Mouse (Mus musculus) spleen, adult 12 weeks (tissue): ENCODE results near the gene Eml4.
A peak's percentile ranks its signal among the peaks of the same experiment; 100 is the strongest.

Source experiments
- DNase-seq: peaks from one replicate; pipeline ENCODE4 v3.0.0; 2022; ENCODE audit warnings: low spot score

Gene Eml4

GRCm38 (mm10) chr17:83350379-83351091, at the start of gene Eml4:
Gene Eml4 (plus strand): TSS chr17:83350931.
- peak; percentile 84 for DNase-seq

DNA sequence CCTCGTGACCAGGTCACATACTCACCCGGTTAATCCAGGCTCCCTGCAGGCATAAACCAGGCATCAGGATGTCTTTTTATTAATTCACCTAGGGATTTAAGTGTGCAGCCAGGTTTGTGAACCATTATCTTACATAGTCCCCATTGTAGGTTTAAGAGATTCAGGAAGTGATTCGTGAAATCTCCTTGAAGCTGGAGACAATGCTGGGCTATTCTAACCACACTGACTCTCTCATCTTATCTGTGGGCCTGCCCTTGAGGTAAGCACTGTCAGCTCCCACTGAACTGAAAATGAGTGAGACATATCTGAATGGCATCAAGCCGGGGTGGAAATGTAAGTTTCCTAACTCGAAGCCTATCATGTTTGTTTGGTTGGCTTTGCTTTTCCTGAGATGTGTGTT, 49.3 kb upstream of the Eml4 start:
- no peak for DNase-seq

DNA sequence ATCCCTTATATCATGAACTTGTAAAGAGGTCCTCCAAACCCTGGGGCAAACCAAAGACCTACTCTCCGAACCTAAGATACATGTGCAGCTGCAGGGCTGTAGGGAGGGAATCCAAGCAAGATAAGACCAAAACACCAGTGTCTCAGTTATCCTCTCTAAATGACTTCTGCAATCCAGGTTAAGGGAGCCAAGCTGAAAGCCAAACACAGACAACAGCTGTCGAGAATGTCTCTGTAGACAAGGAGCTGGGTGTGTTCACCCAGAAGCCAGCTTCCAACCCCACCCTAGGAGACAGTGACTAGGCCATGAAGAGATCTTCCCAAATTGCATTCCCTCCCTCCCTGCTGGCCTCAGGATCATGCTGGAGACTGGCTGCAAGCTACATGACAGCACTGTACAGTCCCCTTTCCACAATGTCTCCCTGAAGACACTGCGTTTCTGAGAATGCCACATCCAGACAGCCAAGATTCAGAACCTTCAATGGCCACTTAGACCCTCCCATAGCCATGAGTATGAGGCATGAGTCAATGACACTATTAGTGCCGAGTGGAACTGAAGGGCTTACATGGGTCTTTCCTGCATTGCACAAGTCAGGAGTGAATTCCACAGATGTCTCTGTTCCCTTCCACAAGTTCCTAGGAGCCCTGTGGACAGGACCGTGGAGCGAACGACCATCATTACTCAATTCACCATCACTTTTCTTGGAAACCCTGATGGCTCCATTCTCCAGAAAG, 46.5 kb upstream of the Eml4 start:
- DNase-seq, result no peak

- DNase-seq, result no peak
Measured at GRCm38 (mm10) chr17:83306964-83307640, 43.6 kb upstream of the Eml4 start.

GRCm38 (mm10) chr17:83307641-83308296, 43.0 kb upstream of the Eml4 start:
- DNase-seq, result no peak

DNA sequence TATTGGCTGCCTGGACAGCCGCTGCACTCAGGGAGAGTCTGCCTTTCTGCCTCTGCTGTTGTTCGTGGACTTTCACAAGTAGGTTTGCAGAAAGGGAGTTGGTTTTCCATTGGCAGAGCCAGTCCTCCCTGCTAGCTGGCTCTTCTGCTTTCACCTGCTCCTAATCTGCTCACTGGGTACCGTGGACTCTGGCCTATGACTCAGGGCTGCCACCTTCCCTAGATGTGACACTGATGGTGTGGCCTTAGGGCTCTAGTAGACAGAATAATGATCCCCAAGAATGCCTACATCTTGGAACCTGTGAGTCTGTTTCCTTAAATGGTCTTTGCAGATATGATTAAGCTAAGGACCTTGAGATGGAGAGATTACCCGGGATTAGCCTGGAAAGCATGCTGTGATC, 42.3 kb upstream of the Eml4 start:
- DNase-seq, result no peak

DNA sequence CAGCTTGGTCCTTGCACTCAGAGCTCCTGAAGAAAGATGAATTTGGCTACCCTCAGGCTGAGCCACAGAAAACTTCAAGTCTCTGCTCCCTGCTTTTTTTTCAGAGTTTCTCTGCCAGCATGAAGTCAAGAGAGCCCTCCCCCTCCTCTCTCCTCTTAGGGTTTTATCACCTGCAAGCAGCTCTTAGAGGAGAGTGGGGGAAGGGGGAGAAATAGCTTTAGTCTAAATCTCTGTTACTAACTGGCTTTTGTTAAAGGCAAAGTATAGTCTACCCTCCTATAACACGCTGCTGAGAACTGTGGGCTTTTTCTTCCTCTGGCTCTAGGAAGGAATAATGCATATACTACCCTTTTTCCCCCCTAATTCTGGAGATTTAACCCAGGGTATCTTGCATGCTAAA, 41.5 kb upstream of the Eml4 start:
- DNase-seq, result no peak

DNA sequence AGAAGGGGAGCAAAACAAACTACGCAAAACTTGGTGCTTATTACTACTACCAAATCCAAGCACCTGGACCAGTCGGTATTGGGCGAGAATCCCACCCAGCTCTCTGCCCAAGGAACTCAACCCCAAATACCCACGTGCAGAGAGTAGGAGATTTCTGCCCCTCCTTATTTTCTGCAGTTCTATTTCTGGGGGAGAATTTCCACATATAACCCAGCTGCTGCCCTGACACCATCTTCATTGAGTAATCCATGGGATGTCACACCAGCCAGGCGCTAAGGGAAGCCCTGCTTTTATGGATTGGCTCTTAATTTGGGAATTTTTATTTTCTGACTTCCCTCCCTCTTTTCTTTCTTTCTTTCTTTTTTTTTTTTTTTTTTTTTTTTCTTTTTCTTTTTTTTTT, 38.9 kb upstream of the Eml4 start:
- no peak for DNase-seq

GRCm38 (mm10) chr17:83312244-83312918, 38.4 kb upstream of the Eml4 start:
- peak; percentile 16 for DNase-seq

DNA sequence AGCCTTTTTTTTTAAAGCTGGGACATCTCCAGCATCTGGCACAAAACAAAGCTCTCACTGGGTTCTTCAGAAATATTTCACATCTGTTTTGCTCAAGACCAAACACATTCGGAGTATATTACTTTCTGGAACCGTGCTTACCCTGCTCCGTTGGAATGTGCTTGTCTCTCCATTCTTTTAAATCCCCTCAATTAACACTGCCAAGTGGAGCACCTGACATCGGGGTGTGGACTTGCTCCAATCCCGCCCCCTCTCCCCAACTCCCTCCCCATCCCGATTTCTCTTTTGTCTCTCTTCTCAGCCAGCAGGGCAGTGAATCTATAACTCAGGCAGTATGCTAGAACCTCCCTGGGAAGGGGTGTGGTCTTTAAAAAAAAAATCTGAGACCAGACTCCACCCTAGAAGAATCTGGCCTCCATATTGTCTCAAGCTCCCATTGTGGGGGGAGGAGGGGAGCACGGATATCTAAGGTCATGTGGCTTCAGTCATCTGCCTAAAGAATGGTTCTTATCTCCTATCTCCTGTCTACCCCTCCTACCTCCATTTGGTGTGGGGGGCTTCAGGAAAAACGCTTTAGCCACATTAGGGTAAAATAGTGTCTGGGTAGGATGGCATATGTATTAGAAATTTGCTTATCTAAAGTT, 37.6 kb upstream of the Eml4 start:
- no peak for DNase-seq

GRCm38 (mm10) chr17:83315476-83315875, 35.3 kb upstream of the Eml4 start:
- no peak for DNase-seq

- DNase-seq, result no peak
Measured at GRCm38 (mm10) chr17:83322621-83323335, 28.0 kb upstream of the Eml4 start.

- DNase-seq, result no peak
Measured at GRCm38 (mm10) chr17:83323410-83324268, 27.1 kb upstream of the Eml4 start.

- no peak for DNase-seq
Measured at GRCm38 (mm10) chr17:83324269-83324616, 26.5 kb upstream of the Eml4 start.

GRCm38 (mm10) chr17:83335183-83335584, 15.5 kb upstream of the Eml4 start:
- DNase-seq, result no peak

- no peak for DNase-seq
Measured at GRCm38 (mm10) chr17:83337051-83337898, 13.5 kb upstream of the Eml4 start.

DNA sequence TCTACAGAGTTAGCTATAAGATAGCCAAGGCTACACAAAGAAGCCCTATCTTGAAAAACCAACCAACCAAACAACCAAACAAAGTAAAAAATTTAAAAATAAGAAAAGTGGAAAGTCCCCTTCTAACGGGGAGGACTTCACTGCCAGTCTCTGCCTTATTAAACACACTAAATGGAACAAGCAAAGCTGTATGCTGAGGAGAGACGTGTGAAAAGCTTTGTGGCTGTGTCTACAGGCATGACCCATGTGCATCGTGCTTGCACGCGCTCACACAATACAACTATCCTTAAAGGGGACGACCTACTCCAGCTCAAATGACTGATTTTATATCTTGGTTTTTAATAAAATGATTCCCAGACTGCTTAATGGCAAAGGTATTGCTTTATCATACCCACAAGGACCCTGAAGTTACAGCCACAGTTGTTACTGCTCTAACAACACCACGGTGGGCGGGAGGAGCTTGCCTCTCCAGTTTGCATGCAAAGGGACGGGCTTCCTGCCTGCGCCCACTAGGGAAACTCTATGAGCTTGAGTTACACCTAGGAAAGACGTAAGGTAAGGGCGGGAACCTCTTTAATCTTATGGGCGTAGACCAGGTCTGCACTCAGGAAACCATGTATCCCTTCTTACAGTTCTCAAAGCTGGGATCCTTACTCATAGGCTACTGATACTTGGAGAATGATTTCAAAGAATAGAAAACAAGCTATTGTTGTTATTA, 11.2 kb upstream of the Eml4 start:
- DNase-seq, result no peak

DNA sequence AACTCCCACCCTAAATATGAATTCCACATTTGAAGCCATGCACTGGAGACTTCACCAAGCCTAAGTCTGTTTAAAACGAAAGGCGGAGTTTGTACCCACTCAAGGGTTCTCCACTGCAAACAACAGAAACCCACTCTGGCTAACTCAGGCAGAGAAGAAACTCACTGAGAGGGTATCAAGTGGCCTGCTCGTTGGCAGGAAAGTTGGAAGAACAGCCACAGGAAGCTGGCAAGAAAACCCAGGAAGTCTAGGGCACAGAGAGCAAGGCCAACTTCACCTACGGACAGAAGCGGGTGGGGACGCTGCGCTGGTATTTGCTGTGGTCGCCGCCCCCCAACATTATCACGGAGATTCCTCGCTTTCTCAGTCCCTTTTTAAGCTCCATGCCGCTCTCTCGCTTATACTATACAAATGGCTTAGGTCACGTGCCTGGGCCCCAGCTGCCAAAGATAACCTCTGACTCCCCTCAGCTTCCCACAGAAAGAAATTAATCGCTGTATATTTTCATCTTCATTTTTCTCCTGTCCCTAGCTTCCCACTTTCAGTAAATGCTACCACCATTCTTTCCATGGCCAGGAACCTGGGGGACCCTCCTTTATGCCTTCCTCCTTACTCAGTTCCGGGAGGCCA, 9.7 kb upstream of the Eml4 start:
- no peak for DNase-seq
